Mouse (Mus musculus) embryonic facial prominence, embryonic 14.5 days (tissue): ENCODE results near the gene Sall4. TPM values are rescaled to one million over a fixed set of nuclear protein-coding genes. Genes with fewer than 3 reads are reported as not detected.
A peak's percentile ranks its signal among the peaks of the same experiment; 100 is the strongest.

ENCODE experiments used
- ATAC-seq: fragments of 200-750 bp; cut with Nextera tagmentation; 2 replicates; pipeline ENCODE4 v1.8.0; 2017; ENCODE audit warnings: low read depth, moderate number of reproducible peaks, moderate TSS enrichment
- DNase-seq: peaks from one replicate; pipeline ENCODE4 v3.0.0-alpha.2; 2015; ENCODE audit warnings: low spot score
- H3K27ac ChIP-seq: fragments of 300-500 bp; sonication (generic); replicated peaks from 2 replicates; pipeline ENCODE4 v1.5.1; 2014; ENCODE audit warnings: low read depth, mild to moderate bottlenecking, low read length, moderate library complexity
- H3K27me3 ChIP-seq: fragments of 300-500 bp; sonication (generic); replicated peaks from 2 replicates; pipeline ENCODE4 v1.6.1; 2014; ENCODE audit warnings: low read length; ENCODE audit not compliant: control insufficient read depth, insufficient read depth
- H3K36me3 ChIP-seq: fragments of 300-500 bp; sonication (generic); 2 replicates; pipeline ENCODE4 v1.6.1; 2014; ENCODE audit warnings: low read length, mixed read lengths; ENCODE audit not compliant: control insufficient read depth, insufficient read depth
- H3K4me1 ChIP-seq: fragments of 300-500 bp; sonication (generic); 2 replicates; pipeline ENCODE4 v1.6.1; 2014; ENCODE audit warnings: antibody characterized with exemption, low read length; ENCODE audit not compliant: control insufficient read depth, insufficient read depth
- H3K4me2 ChIP-seq: fragments of 300-500 bp; sonication (generic); 2 replicates; pipeline ENCODE4 v1.6.1; 2014; ENCODE audit warnings: low read depth, mild to moderate bottlenecking, low read length, moderate library complexity, mixed read lengths
- H3K4me3 ChIP-seq: fragments of 300-500 bp; sonication (generic); 2 replicates; pipeline ENCODE4 v1.5.1; 2014; ENCODE audit warnings: low read depth, mild to moderate bottlenecking, low read length
- H3K9ac ChIP-seq: fragments of 300-500 bp; sonication (generic); 2 replicates; pipeline ENCODE4 v1.6.1; 2014; ENCODE audit warnings: low read depth, mild to moderate bottlenecking, low read length, moderate library complexity, mixed read lengths
- H3K9me3 ChIP-seq: fragments of 300-500 bp; sonication (generic); 2 replicates; pipeline ENCODE4 v1.6.1; 2016; ENCODE audit warnings: low read length; ENCODE audit not compliant: control insufficient read depth
- WGBS: fragments of 180-500 bp; shearing (Covaris S2); extraction: QIAGEN DNeasy Blood & Tissue Kit; methylation state at CpG from one replicate; pipeline ENCODE4 v1.1.7; 2014; 5-methylcytosine and 5-hydroxymethylcytosine counted together
- polyA plus RNA-seq: library from polyadenylated mRNA; unstranded; fragments of >200 nt; fragmentation: Nextera tagmentation; extraction: Ambion mirVana; gene quantifications from 2 replicates; pipeline ENCODE4 v1.2.1, GENCODE M21; 2014

Sall4 gene
- polyA plus RNA-seq, 1 experiment from 2014 or later: 0.35 TPM

- no peak for DNase-seq
- Histone ChIP-seq H3K36me3 (no peaks in the 10 kb centered on the region), H3K4me3 (no peak overlapping the region), H3K4me1 (no peaks in the 10 kb centered on the region), H3K4me2 (no peak overlapping the region), H3K27ac (no peak overlapping the region), H3K9me3 (no peaks in the 10 kb centered on the region), H3K27me3 (no peaks in the 10 kb centered on the region), H3K9ac (no peak overlapping the region)
- 90% methylated on average over 14 of the region's 14 CpGs for WGBS
- no peak for ATAC-seq
These were observed 46.4 kb downstream of the Sall4 start for GRCm38 (mm10) chr2:168721313-168721712.

GRCm38 (mm10) chr2:168719742-168720141 is 48.0 kb downstream of the Sall4 start:
- H3K9ac ChIP-seq: no peak overlapping the region
- DNase-seq: no peak
- 67% methylated on average over 4 of the region's 4 CpGs for WGBS
- H3K4me1 ChIP-seq: no peaks in the 10 kb centered on the region
- H3K4me2 ChIP-seq: no peak overlapping the region
- no peak overlapping the region for H3K4me3 ChIP-seq
- no peak overlapping the region for H3K27ac ChIP-seq
- H3K36me3 ChIP-seq: no peaks in the 10 kb centered on the region
- H3K9me3 ChIP-seq: no peaks in the 10 kb centered on the region
- no peaks in the 10 kb centered on the region for H3K27me3 ChIP-seq
- no peak for ATAC-seq

GRCm38 (mm10) chr2:168718735-168719134 is 49.0 kb downstream of the Sall4 start:
- DNase-seq (no peak), ATAC-seq (no peak)
- no peaks in the 10 kb centered on the region for H3K4me1 ChIP-seq
- H3K4me2 ChIP-seq: no peak overlapping the region
- no peak overlapping the region for H3K27ac ChIP-seq
- no peak overlapping the region for H3K9ac ChIP-seq
- 60% methylated on average over 10 of the region's 10 CpGs for WGBS
- no peaks in the 10 kb centered on the region for H3K9me3 ChIP-seq
- no peaks in the 10 kb centered on the region for H3K36me3 ChIP-seq
- H3K27me3 ChIP-seq: no peaks in the 10 kb centered on the region
- no peak overlapping the region for H3K4me3 ChIP-seq

- ATAC-seq (peak; percentile 27; the same call in 1 of the 2 replicates), DNase-seq (peak; percentile 43)
- WGBS: 48% methylated on average over 2 of the region's 2 CpGs
- no peak overlapping the region for H3K27ac ChIP-seq
- no peaks in the 10 kb centered on the region for H3K4me1 ChIP-seq
- no peaks in the 10 kb centered on the region for H3K36me3 ChIP-seq
- no peaks in the 10 kb centered on the region for H3K9me3 ChIP-seq
- H3K9ac ChIP-seq: no peak overlapping the region
- no peaks in the 10 kb centered on the region for H3K27me3 ChIP-seq
- no peak overlapping the region for H3K4me2 ChIP-seq
- no peak overlapping the region for H3K4me3 ChIP-seq
These were observed 49.5 kb downstream of the Sall4 start for GRCm38 (mm10) chr2:168718267-168718666.

GRCm38 (mm10) chr2:168712199-168713176 is 55.3 kb downstream of the Sall4 start:
- peak; percentile 50; the same call in 1 of the 2 replicates for ATAC-seq
- no peak overlapping the region; the same call in 1 of the 2 replicates for H3K27ac ChIP-seq

GRCm38 (mm10) chr2:168710979-168711378 is 56.8 kb downstream of the Sall4 start:
- DNase-seq: no peak
- Histone ChIP-seq H3K27me3 (no peaks in the 10 kb centered on the region), H3K27ac (no peak overlapping the region), H3K4me3 (no peak overlapping the region), H3K9ac (no peak overlapping the region), H3K36me3 (peaks cover 20% of the 10 kb centered on the region), H3K4me2 (no peak overlapping the region), H3K4me1 (no peaks in the 10 kb centered on the region), H3K9me3 (no peaks in the 10 kb centered on the region)
- ATAC-seq: no peak
- 74% methylated on average over 3 of the region's 3 CpGs for WGBS

More at GRCm38 (mm10) chr2:168712199-168713176, 55.3 kb downstream of the Sall4 start:
- Histone ChIP-seq H3K36me3 (peaks cover 15% of the 10 kb centered on the region), H3K9ac (no peak overlapping the region), H3K27me3 (no peaks in the 10 kb centered on the region), H3K4me1 (no peaks in the 10 kb centered on the region), H3K9me3 (no peaks in the 10 kb centered on the region), H3K4me2 (no peak overlapping the region), H3K4me3 (no peak overlapping the region)
- 69% methylated on average over 20 of the region's 20 CpGs for WGBS
- DNase-seq: peak; percentile 57

GRCm38 (mm10) chr2:168707766-168708165 is 60.0 kb downstream of the Sall4 start:
- no peaks in the 10 kb centered on the region for H3K4me1 ChIP-seq
- 47% methylated on average over 9 of the region's 9 CpGs for WGBS
- no peaks in the 10 kb centered on the region for H3K9me3 ChIP-seq
- H3K27ac ChIP-seq: no peak overlapping the region
- H3K9ac ChIP-seq: no peak overlapping the region
- H3K27me3 ChIP-seq: no peaks in the 10 kb centered on the region
- H3K4me3 ChIP-seq: no peak overlapping the region
- DNase-seq (no peak), ATAC-seq (no peak)
- H3K4me2 ChIP-seq: no peak overlapping the region
- H3K36me3 ChIP-seq: peaks cover 36% of the 10 kb centered on the region

GRCm38 (mm10) chr2:168702266-168702665 is 65.5 kb downstream of the Sall4 start:
- no peaks in the 10 kb centered on the region for H3K9me3 ChIP-seq
- 57% methylated on average over 13 of the region's 13 CpGs for WGBS
- H3K4me3 ChIP-seq: no peak overlapping the region
- H3K27ac ChIP-seq: no peak overlapping the region
- no peak overlapping the region for H3K4me2 ChIP-seq
- ATAC-seq: no peak
- H3K27me3 ChIP-seq: no peaks in the 10 kb centered on the region
- peak; percentile 36 for DNase-seq
- peaks cover 39% of the 10 kb centered on the region for H3K36me3 ChIP-seq
- H3K4me1 ChIP-seq: no peaks in the 10 kb centered on the region
- no peak overlapping the region for H3K9ac ChIP-seq
